Mouse (Mus musculus) hindbrain, embryonic 11.5 days (tissue): ENCODE results near the gene Pcx. TPM values are rescaled to one million over a fixed set of nuclear protein-coding genes. Genes with fewer than 3 reads are reported as not detected.

Experiments used
- ATAC-seq: fragments of 200-750 bp; cut with Nextera tagmentation; 2 replicates; pipeline ENCODE4 v1.8.0; 2017; ENCODE audit warnings: mild to moderate bottlenecking, moderate TSS enrichment, moderate library complexity; ENCODE audit not compliant: low FRiP score
- DNase-seq: peaks from one replicate; pipeline ENCODE4 v3.0.0-alpha.2; 2015; ENCODE audit warnings: low spot score
- H3K27ac ChIP-seq: fragments of 300-500 bp; sonication (generic); 2 replicates; pipeline ENCODE4 v1.5.1; 2014; ENCODE audit warnings: mild to moderate bottlenecking, low read depth, low read length
- H3K27me3 ChIP-seq: fragments of 300-500 bp; sonication (generic); 2 replicates; pipeline ENCODE4 v1.6.1; 2014; ENCODE audit warnings: mild to moderate bottlenecking, low read length, moderate library complexity, mixed read lengths; ENCODE audit not compliant: control insufficient read depth, insufficient read depth
- H3K36me3 ChIP-seq: fragments of 300-500 bp; sonication (generic); 2 replicates; pipeline ENCODE4 v1.6.1; 2014; ENCODE audit warnings: mild to moderate bottlenecking, low read length, moderate library complexity, mixed read lengths; ENCODE audit not compliant: control insufficient read depth, insufficient read depth
- H3K4me1 ChIP-seq: fragments of 300-500 bp; sonication (generic); replicated peaks from 2 replicates; pipeline ENCODE4 v1.6.1; 2014; ENCODE audit warnings: low read length, mixed read lengths; ENCODE audit not compliant: control insufficient read depth, insufficient read depth
- H3K4me2 ChIP-seq: fragments of 300-500 bp; sonication (generic); replicated peaks from 2 replicates; pipeline ENCODE4 v1.6.1; 2014; ENCODE audit warnings: mild to moderate bottlenecking, low read depth, low read length
- H3K4me3 ChIP-seq: fragments of 300-500 bp; sonication (generic); 2 replicates; pipeline ENCODE4 v1.5.1; 2014; ENCODE audit warnings: low read depth, low read length
- H3K9ac ChIP-seq: fragments of 300-500 bp; sonication (generic); 2 replicates; pipeline ENCODE4 v1.6.1; 2014; ENCODE audit warnings: low read depth, low read length
- H3K9me3 ChIP-seq: fragments of 300-500 bp; sonication (generic); 2 replicates; pipeline ENCODE4 v1.6.1; 2016; ENCODE audit warnings: low read length; ENCODE audit not compliant: control insufficient read depth
- WGBS: fragments of 180-500 bp; shearing (Covaris S2); extraction: QIAGEN DNeasy Blood & Tissue Kit; methylation state at CpG from one replicate; pipeline ENCODE4 v1.1.7; 2014; 5-methylcytosine and 5-hydroxymethylcytosine counted together
- polyA plus RNA-seq: library from polyadenylated mRNA; unstranded; fragments of >200 nt; fragmentation: Nextera tagmentation; extraction: Ambion mirVana; gene quantifications from 2 replicates; pipeline ENCODE4 v1.2.1, GENCODE M21; 2014

The Pcx gene
- polyA plus RNA-seq, 1 experiment from 2014 or later = 11.8 TPM

GRCm38 (mm10) chr19:4477345-4478189 lies 32.7 kb upstream of the Pcx start, which contains the start of gene Syt12:
Gene Syt12 (minus strand): TSS chr19:4477447.
- no peak within 1 kb of the TSS for H3K27ac ChIP-seq
- peaks cover 31% of the 10 kb centered on the region for H3K27me3 ChIP-seq
- H3K4me3 ChIP-seq = peak within 1 kb of the TSS; percentile 53
- peak within 1 kb of the TSS; percentile 94 for H3K4me2 ChIP-seq
- H3K4me1 ChIP-seq = 0 out of 2 replicates have a peak, but pooled peaks cover 2% of the 10 kb centered on the region
- WGBS = 38% methylated on average over 21 of the region's 21 CpGs
- ATAC-seq (no peak), DNase-seq (peak; percentile 12)
- H3K36me3 ChIP-seq = no peaks in the 10 kb centered on the region
- no peaks in the 10 kb centered on the region for H3K9me3 ChIP-seq
- peak within 1 kb of the TSS; percentile 56 for H3K9ac ChIP-seq

- Histone ChIP-seq H3K36me3 (no peaks in the 10 kb centered on the region), H3K9me3 (no peaks in the 10 kb centered on the region), H3K27me3 (peaks cover 31% of the 10 kb centered on the region), H3K9ac (no peak overlapping the region), H3K4me2 (no peak overlapping the region), H3K4me3 (no peak overlapping the region), H3K27ac (no peak overlapping the region), H3K4me1 (0 out of 2 replicates have a peak, but pooled peaks cover 2% of the 10 kb centered on the region)
- WGBS = 52% methylated on average over 1 of the region's 1 CpGs
- ATAC-seq (no peak), DNase-seq (peak; percentile 43)
Observed at GRCm38 (mm10) chr19:4478190-4478516, 32.1 kb upstream of the Pcx start.

- 92% methylated on average over 2 of the region's 2 CpGs for WGBS
- no peak for DNase-seq
Observed at GRCm38 (mm10) chr19:4480041-4480440, 30.2 kb upstream of the Pcx start.

GRCm38 (mm10) chr19:4481326-4481725 lies 28.9 kb upstream of the Pcx start:
- no peaks in the 10 kb centered on the region for H3K36me3 ChIP-seq
- H3K4me1 ChIP-seq = 0 out of 2 replicates have a peak, but pooled peaks cover 1% of the 10 kb centered on the region
- WGBS = 55% methylated on average over 4 of the region's 4 CpGs
- DNase-seq = no peak
- no peak overlapping the region for H3K9ac ChIP-seq
- H3K9me3 ChIP-seq = no peaks in the 10 kb centered on the region
- no peak overlapping the region for H3K4me3 ChIP-seq
- ATAC-seq = no peak
- no peak overlapping the region for H3K27ac ChIP-seq
- H3K27me3 ChIP-seq = peaks cover 14% of the 10 kb centered on the region
- H3K4me2 ChIP-seq = no peak overlapping the region

More at GRCm38 (mm10) chr19:4480041-4480440, 30.2 kb upstream of the Pcx start:
- Histone ChIP-seq H3K9ac (no peak overlapping the region), H3K27me3 (peaks cover 27% of the 10 kb centered on the region), H3K27ac (no peak overlapping the region), H3K4me2 (no peak overlapping the region), H3K4me1 (0 out of 2 replicates have a peak, but pooled peaks cover 2% of the 10 kb centered on the region), H3K9me3 (no peaks in the 10 kb centered on the region), H3K4me3 (no peak overlapping the region), H3K36me3 (no peaks in the 10 kb centered on the region)
- no peak for ATAC-seq

GRCm38 (mm10) chr19:4482111-4482859 lies 28.0 kb upstream of the Pcx start:
- Histone ChIP-seq H3K9me3 (no peaks in the 10 kb centered on the region), H3K4me3 (no peak overlapping the region), H3K4me1 (no peaks in the 10 kb centered on the region), H3K4me2 (no peak overlapping the region), H3K27me3 (peaks cover 7% of the 10 kb centered on the region; the same call in 1 of the 2 replicates), H3K36me3 (no peaks in the 10 kb centered on the region), H3K27ac (no peak overlapping the region), H3K9ac (no peak overlapping the region)
- WGBS = 89% methylated on average over 3 of the region's 3 CpGs
- ATAC-seq = no peak
- DNase-seq = no peak

- H3K9me3 ChIP-seq = no peaks in the 10 kb centered on the region
- no peak overlapping the region for H3K9ac ChIP-seq
- peak; percentile 9 for DNase-seq
- no peak overlapping the region for H3K4me2 ChIP-seq
- 45% methylated on average over 5 of the region's 5 CpGs for WGBS
- no peak overlapping the region for H3K4me3 ChIP-seq
- no peaks in the 10 kb centered on the region for H3K36me3 ChIP-seq
- H3K27ac ChIP-seq = no peak overlapping the region
- H3K4me1 ChIP-seq = no peaks in the 10 kb centered on the region
- no peaks in the 10 kb centered on the region for H3K27me3 ChIP-seq
- ATAC-seq = no peak
Observed at GRCm38 (mm10) chr19:4485006-4485405, 25.3 kb upstream of the Pcx start.

GRCm38 (mm10) chr19:4487877-4488276 lies 22.4 kb upstream of the Pcx start:
- Histone ChIP-seq H3K4me1 (no peaks in the 10 kb centered on the region), H3K4me3 (no peak overlapping the region), H3K36me3 (no peaks in the 10 kb centered on the region), H3K9ac (no peak overlapping the region), H3K27ac (no peak overlapping the region), H3K27me3 (no peaks in the 10 kb centered on the region), H3K4me2 (no peak overlapping the region), H3K9me3 (no peaks in the 10 kb centered on the region)
- no peak for ATAC-seq
- no peak for DNase-seq
- WGBS = 66% methylated on average over 2 of the region's 2 CpGs

GRCm38 (mm10) chr19:4491080-4491695 lies 19.1 kb upstream of the Pcx start:
- Histone ChIP-seq H3K27me3 (no peaks in the 10 kb centered on the region), H3K27ac (no peak overlapping the region), H3K9ac (no peak overlapping the region), H3K9me3 (no peaks in the 10 kb centered on the region), H3K36me3 (no peaks in the 10 kb centered on the region), H3K4me3 (no peak overlapping the region), H3K4me1 (no peaks in the 10 kb centered on the region), H3K4me2 (no peak overlapping the region)
- DNase-seq = no peak
- ATAC-seq = no peak
- WGBS = 74% methylated on average over 10 of the region's 10 CpGs
